Mouse (Mus musculus) limb, embryonic 14.5 days (tissue): Measurements from ENCODE around the gene Acsm3. TPM values are rescaled to one million over a fixed set of nuclear protein-coding genes. Genes with fewer than 3 reads are reported as not detected.

Experiments
- ATAC-seq: fragments of 200-750 bp; cut with Nextera tagmentation; 2 replicates; pipeline ENCODE4 v1.8.0; 2017; ENCODE audit warnings: low read depth, moderate number of reproducible peaks, moderate TSS enrichment; ENCODE audit not compliant: low FRiP score
- DNase-seq: peaks from one replicate; pipeline ENCODE4 v3.0.0-alpha.2; 2015; ENCODE audit warnings: low spot score
- H3K27ac ChIP-seq: fragments of 300-500 bp; sonication (generic); replicated peaks from 2 replicates; pipeline ENCODE4 v1.5.1; 2014; ENCODE audit warnings: low read depth, mild to moderate bottlenecking, low read length, moderate library complexity, mixed read lengths
- H3K27me3 ChIP-seq: fragments of 300-500 bp; sonication (generic); 2 replicates; pipeline ENCODE4 v1.6.1; 2014; ENCODE audit warnings: low read length, mixed read lengths; ENCODE audit not compliant: control insufficient read depth, insufficient read depth
- H3K36me3 ChIP-seq: fragments of 300-500 bp; sonication (generic); 2 replicates; pipeline ENCODE4 v1.6.1; 2014; ENCODE audit warnings: mild to moderate bottlenecking, low read length, moderate library complexity, mixed read lengths; ENCODE audit not compliant: control insufficient read depth, insufficient read depth
- H3K4me1 ChIP-seq: fragments of 300-500 bp; sonication (generic); 2 replicates; pipeline ENCODE4 v1.6.1; 2014; ENCODE audit warnings: antibody characterized with exemption, low read length, mixed read lengths; ENCODE audit not compliant: control insufficient read depth, insufficient read depth
- H3K4me2 ChIP-seq: fragments of 300-500 bp; sonication (generic); replicated peaks from 2 replicates; pipeline ENCODE4 v1.6.1; 2014; ENCODE audit warnings: low read depth, mild to moderate bottlenecking, low read length, moderate library complexity; ENCODE audit not compliant: severe bottlenecking
- H3K4me3 ChIP-seq: fragments of 300-500 bp; sonication (generic); replicated peaks from 2 replicates; pipeline ENCODE4 v1.5.1; 2014; ENCODE audit warnings: low read length
- H3K9ac ChIP-seq: fragments of 300-500 bp; sonication (generic); 2 replicates; pipeline ENCODE4 v1.6.1; 2014; ENCODE audit warnings: mild to moderate bottlenecking, low read depth, low read length, moderate library complexity; ENCODE audit not compliant: severe bottlenecking
- H3K9me3 ChIP-seq: fragments of 300-500 bp; sonication (generic); 2 replicates; pipeline ENCODE4 v1.6.1; 2016; ENCODE audit warnings: low read length; ENCODE audit not compliant: control insufficient read depth
- POLR2A ChIP-seq: fragments of 200-500 bp; IDR thresholded peaks from 2 replicates; pipeline ENCODE4 v1.8.0; 2012; ENCODE audit warnings: inconsistent platforms, mild to moderate bottlenecking, moderate library complexity, borderline replicate concordance; ENCODE audit not compliant: insufficient read depth, insufficient read length; ENCODE audit errors: extremely low read depth
- whole genome bisulfite sequencing: fragments of 180-500 bp; shearing (Covaris S2); extraction: QIAGEN DNeasy Blood & Tissue Kit; methylation state at CpG from one replicate; pipeline ENCODE4 v1.1.7; 2014; 5-methylcytosine and 5-hydroxymethylcytosine counted together
- polyA plus RNA-seq, 2 experiments: library from polyadenylated mRNA; depleted of rRNA in 1 of 2; stranded (reverse) in 1 of 2; unstranded in 1 of 2; fragments of >200 nt; fragmentation: Nextera tagmentation in 1 of 2; extraction: Ambion mirVana in 1 of 2; gene quantifications; 2 replicates each; pipeline versions ENCODE4 v1.2.1 to v1.2.3; 2012 to 2014

The Acsm3 gene
- polyA plus RNA-seq, 2 experiments, result 0.28 to 1.6 TPM

DNA sequence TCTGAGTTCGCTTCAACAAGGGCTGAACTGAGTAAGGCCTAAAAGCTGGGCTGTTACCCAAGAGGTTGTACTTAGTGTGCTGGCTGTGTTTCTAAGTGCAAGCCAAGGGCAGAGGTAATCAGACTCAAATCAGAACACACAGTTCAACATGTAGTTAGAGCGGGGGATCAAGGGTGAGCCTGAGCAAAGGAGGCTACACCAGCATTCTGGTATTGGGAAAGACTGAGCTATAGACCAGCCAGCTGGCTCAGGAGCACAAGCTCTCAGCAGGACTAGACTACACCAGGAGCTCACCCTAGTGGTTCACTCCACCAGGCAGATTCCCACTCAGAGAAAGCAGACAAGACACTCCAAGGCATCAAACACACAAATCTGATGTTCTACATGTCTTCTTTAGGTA lies 22.7 kb downstream of the Acsm3 start:
- Histone ChIP-seq H3K9me3 (no peaks in the 10 kb centered on the region), H3K27me3 (no peaks in the 10 kb centered on the region), H3K4me3 (no peak overlapping the region), H3K4me2 (no peak overlapping the region), H3K36me3 (peaks cover 50% of the 10 kb centered on the region), H3K27ac (no peak overlapping the region), H3K9ac (no peak overlapping the region), H3K4me1 (no peaks in the 10 kb centered on the region)
- WGBS, result 93% methylated on average over 2 of the region's 2 CpGs
- no peak for TF ChIP-seq POLR2A
- DNase-seq, result no peak
- no peak for ATAC-seq

- TF ChIP-seq POLR2A, result no peak
- H3K36me3 ChIP-seq, result peaks cover 64% of the 10 kb centered on the region
Measured at GRCm38 (mm10) chr7:119784908-119785307, 24.2 kb downstream of the Acsm3 start.

DNA sequence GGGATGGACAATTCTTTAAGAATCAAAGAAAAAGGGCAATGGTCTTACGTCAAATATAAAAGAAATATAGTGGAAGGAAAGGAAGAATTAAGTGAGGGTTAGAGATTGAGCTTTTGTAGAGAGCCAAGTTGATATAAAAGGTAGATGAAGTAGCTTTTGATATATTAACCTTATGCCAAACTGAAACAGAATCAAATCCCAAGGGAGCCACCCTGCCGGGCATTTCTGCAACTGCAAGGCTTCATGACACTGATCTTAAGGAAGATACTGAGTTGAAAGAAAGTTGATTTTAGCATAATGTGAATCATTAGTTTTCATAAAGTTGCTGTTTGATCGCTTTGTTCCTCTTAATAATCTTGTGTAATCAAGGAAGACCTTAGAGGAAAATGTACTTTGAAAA lies 28.3 kb downstream of the Acsm3 start:
- no peak overlapping the region for H3K9ac ChIP-seq
- no peak for TF ChIP-seq POLR2A
- no peaks in the 10 kb centered on the region; the same call in 1 of the 2 replicates for H3K4me1 ChIP-seq
- 92% methylated on average over 3 of the region's 3 CpGs for WGBS
- DNase-seq, result no peak
- H3K4me2 ChIP-seq, result no peak overlapping the region
- no peaks in the 10 kb centered on the region for H3K27me3 ChIP-seq
- no peak overlapping the region for H3K27ac ChIP-seq
- no peak for ATAC-seq
- H3K36me3 ChIP-seq, result peaks cover 51% of the 10 kb centered on the region
- no peak overlapping the region for H3K4me3 ChIP-seq
- no peaks in the 10 kb centered on the region for H3K9me3 ChIP-seq

More at GRCm38 (mm10) chr7:119784908-119785307, 24.2 kb downstream of the Acsm3 start:
- no peak overlapping the region for H3K27ac ChIP-seq
- H3K4me3 ChIP-seq, result no peak overlapping the region
- no peak for ATAC-seq
- H3K27me3 ChIP-seq, result no peaks in the 10 kb centered on the region
- H3K4me1 ChIP-seq, result no peaks in the 10 kb centered on the region
- no peak for DNase-seq
- H3K4me2 ChIP-seq, result no peak overlapping the region
- no peaks in the 10 kb centered on the region for H3K9me3 ChIP-seq
- no peak overlapping the region for H3K9ac ChIP-seq
- 96% methylated on average over 5 of the region's 5 CpGs for WGBS

DNA sequence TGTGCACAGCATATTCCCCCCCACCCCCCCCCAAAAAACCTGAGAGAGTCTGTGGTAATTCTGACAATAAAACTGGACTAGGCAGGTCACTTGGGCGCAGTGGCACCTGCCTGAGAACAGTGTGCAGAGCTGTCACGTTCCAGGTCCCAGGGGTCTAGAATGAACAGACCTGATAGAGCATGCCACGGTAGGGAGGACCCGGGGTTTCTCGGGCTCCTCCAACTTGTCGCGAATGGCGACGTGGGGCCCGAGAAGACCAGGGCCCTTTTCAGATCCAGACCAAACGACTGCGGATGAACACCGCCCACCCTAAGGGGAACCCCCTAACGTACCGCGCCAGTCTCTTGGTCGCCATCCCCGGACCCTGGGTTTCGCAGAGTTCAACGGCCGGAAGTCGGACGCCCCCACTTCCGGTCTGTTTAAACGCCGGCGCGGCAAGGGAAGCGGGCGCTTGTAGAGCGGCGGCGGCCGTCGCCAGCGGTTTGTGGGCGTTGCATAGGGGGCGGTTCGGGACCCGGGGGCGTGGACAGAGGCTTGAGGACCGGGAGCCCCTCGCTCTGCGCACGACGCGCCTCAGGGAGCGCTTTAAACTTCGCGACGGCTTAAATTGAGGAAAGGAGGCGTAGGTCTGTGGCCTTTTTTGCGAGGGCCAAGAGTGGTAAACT lies 33.0 kb downstream of the Acsm3 start, which contains the start of the genes Rexo5 and Eri2:
Gene Rexo5 (plus strand): TSS at position 421 of the 665 bp plus-strand sequence.
Gene Eri2 (minus strand): TSS at position 473 of the 665 bp plus-strand sequence.
- WGBS, result under 1% methylated on average over 52 of the region's 53 CpGs

DNA sequence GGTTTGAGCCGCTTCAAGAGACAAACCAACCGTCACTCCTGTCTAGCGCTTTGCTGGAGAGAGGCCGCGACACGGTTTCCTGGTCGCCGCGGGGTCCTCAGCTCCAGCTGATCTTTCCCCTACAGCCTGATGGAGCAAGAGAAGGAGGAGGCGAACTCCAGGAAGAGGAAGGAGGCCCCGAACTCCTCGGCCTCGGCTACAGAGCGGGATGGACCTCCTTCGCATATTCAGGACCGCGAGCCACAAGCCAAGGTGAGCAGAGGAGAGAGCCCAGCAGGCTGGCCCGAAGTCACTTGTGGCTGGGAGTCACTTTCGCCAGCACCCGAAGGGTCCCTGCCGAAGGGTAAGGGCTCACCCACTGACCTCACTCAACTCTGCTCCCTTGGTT lies 33.5 kb downstream of the Acsm3 start:
- H3K4me3 ChIP-seq, result peak overlapping the region; percentile 65
- H3K27me3 ChIP-seq, result no peaks in the 10 kb centered on the region
- H3K9me3 ChIP-seq, result no peaks in the 10 kb centered on the region
- H3K9ac ChIP-seq, result peak overlapping the region; percentile 72
- WGBS, result under 1% methylated on average over 20 of the region's 21 CpGs
- H3K36me3 ChIP-seq, result peaks cover 9% of the 10 kb centered on the region
- DNase-seq (no peak), ATAC-seq (peak; percentile 80)
- peak overlapping the region; percentile 87 for H3K4me2 ChIP-seq
- TF ChIP-seq POLR2A, result no peak
- H3K4me1 ChIP-seq, result peaks cover 6% of the 10 kb centered on the region
- H3K27ac ChIP-seq, result peak overlapping the region; percentile 76

More for the DNA sequence above, 33.0 kb downstream of the Acsm3 start, which contains the start of the genes Rexo5 and Eri2:
- Histone ChIP-seq H3K36me3 (peaks cover 14% of the 10 kb centered on the region), H3K27ac (peak within 1 kb of the TSS; percentile 76), H3K9ac (peak within 1 kb of the TSS; percentile 72), H3K4me2 (peak within 1 kb of the TSS; percentile 87), H3K27me3 (no peaks in the 10 kb centered on the region), H3K9me3 (no peaks in the 10 kb centered on the region), H3K4me3 (peak within 1 kb of the TSS; percentile 65), H3K4me1 (peaks cover 6% of the 10 kb centered on the region)
- DNase-seq (peak; percentile 93), ATAC-seq (peak; percentile 99)
- TF ChIP-seq POLR2A, result 0 out of 2 replicates have a peak, but pooled peaks have one; percentile 18
